Mouse (Mus musculus) hindbrain, postnatal 0 days (tissue): ENCODE results near the gene Henmt1. TPM values are rescaled to one million over a fixed set of nuclear protein-coding genes. Genes with fewer than 3 reads are reported as not detected.

Experiments used
- ATAC-seq: fragments of 200-750 bp; cut with Nextera tagmentation; 2 replicates; pipeline ENCODE4 v1.8.0; 2017; ENCODE audit warnings: mild to moderate bottlenecking, moderate TSS enrichment, moderate library complexity
- DNase-seq: peaks from one replicate; pipeline ENCODE4 v3.0.0-alpha.2; 2015; ENCODE audit warnings: low spot score
- H3K27ac ChIP-seq: fragments of 300-500 bp; sonication (generic); 2 replicates; pipeline ENCODE4 v1.5.1; 2014; ENCODE audit warnings: mild to moderate bottlenecking
- H3K27me3 ChIP-seq: fragments of 300-500 bp; sonication (generic); 2 replicates; pipeline ENCODE4 v1.6.1; 2014; ENCODE audit warnings: low read length, mixed read lengths; ENCODE audit not compliant: insufficient read depth
- H3K36me3 ChIP-seq: fragments of 300-500 bp; sonication (generic); 2 replicates; pipeline ENCODE4 v1.6.1; 2014; ENCODE audit warnings: low read length, mixed read lengths; ENCODE audit not compliant: insufficient read depth
- H3K4me1 ChIP-seq: fragments of 300-500 bp; sonication (generic); 2 replicates; pipeline ENCODE4 v1.6.1; 2014; ENCODE audit warnings: antibody characterized with exemption, low read length, mixed read lengths; ENCODE audit not compliant: insufficient read depth
- H3K4me2 ChIP-seq: fragments of 300-500 bp; sonication (generic); 2 replicates; pipeline ENCODE4 v1.6.1; 2014; ENCODE audit warnings: low read depth, mild to moderate bottlenecking, low read length, moderate library complexity, mixed read lengths
- H3K4me3 ChIP-seq: fragments of 300-500 bp; sonication (generic); 2 replicates; pipeline ENCODE4 v1.5.1; 2014; ENCODE audit warnings: low read length
- H3K9ac ChIP-seq: fragments of 300-500 bp; sonication (generic); replicated peaks from 2 replicates; pipeline ENCODE4 v1.6.1; 2014; ENCODE audit warnings: mild to moderate bottlenecking, low read length, moderate library complexity, mixed read lengths
- H3K9me3 ChIP-seq: fragments of 300-500 bp; sonication (generic); 2 replicates; pipeline ENCODE4 v1.6.1; 2016; ENCODE audit warnings: low read length, mixed read lengths
- CTCF ChIP-seq: IDR thresholded peaks from 2 replicates; pipeline ENCODE4 v1.5.1; 2016; ENCODE audit warnings: antibody characterized with exemption, control low read depth, low read depth
- WGBS: fragments of 180-500 bp; shearing (Covaris S2); extraction: QIAGEN DNeasy Blood & Tissue Kit; methylation state at CpG from one replicate; pipeline ENCODE4 v1.1.7; 2014; 5-methylcytosine and 5-hydroxymethylcytosine counted together
- polyA plus RNA-seq: library from polyadenylated mRNA; unstranded; fragments of >200 nt; fragmentation: Nextera tagmentation; extraction: Ambion mirVana; gene quantifications from 2 replicates; pipeline ENCODE4 v1.2.1, GENCODE M21; 2015
- total RNA-seq: library from RNA; depleted of rRNA; stranded (reverse); fragments of >200 nt; gene quantifications from 2 replicates; pipeline ENCODE4 v1.2.3, GENCODE M21; 2014; rRNA removed

Gene Henmt1
- total and polyA plus RNA-seq, 2 experiments from 2014 or later: 2.0 to 2.2 TPM

DNA sequence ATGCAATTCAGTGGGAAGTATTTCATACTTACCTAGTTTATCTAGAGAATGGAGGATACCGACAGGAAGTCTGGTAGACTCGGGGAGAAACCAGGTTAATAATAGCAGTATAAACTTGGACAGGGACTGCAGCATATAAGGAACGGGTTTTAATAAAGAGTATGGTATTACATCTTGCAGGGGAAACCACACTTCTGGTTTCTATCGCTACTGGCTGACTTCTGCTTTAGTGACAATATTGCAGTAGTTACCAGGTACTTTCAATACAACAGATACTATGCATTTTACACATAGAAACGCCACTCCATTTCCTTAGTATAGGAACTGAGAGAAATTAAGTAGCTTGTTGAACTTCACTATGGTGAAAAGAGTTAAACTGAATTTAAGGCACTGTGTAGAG is 68.5 kb downstream of the Henmt1 start:
- no peak overlapping the region for H3K4me3 ChIP-seq
- no peak overlapping the region for H3K4me2 ChIP-seq
- WGBS: 92% methylated on average over 5 of the region's 5 CpGs
- no peaks in the 10 kb centered on the region for H3K27me3 ChIP-seq
- no peaks in the 10 kb centered on the region for H3K36me3 ChIP-seq
- H3K9me3 ChIP-seq: no peaks in the 10 kb centered on the region
- no peaks in the 10 kb centered on the region for H3K4me1 ChIP-seq
- ATAC-seq (no peak), DNase-seq (no peak)
- no peak overlapping the region for H3K9ac ChIP-seq
- no peak overlapping the region for H3K27ac ChIP-seq
- no peak for TF ChIP-seq CTCF

Other genes with a start within 250 kb of the Henmt1 start
- gene Gpsm2, start 217.6 kb upstream of the Henmt1 start, total RNA-seq: 12.9 and 13.5 TPM in 2 replicates
- gene Gpsm2, start 217.6 kb upstream of the Henmt1 start, polyA plus RNA-seq: 16.8 and 18.0 TPM in 2 replicates
- gene Aknad1, start 200.2 kb upstream of the Henmt1 start, total RNA-seq: not detected in 2 replicates
- gene Aknad1, start 200.2 kb upstream of the Henmt1 start, polyA plus RNA-seq: not detected in 2 replicates
- gene Stxbp3, start 99.3 kb upstream of the Henmt1 start, total RNA-seq: 7.6 and 34.3 TPM in 2 replicates
- gene Stxbp3, start 99.3 kb upstream of the Henmt1 start, polyA plus RNA-seq: 13.4 and 17.1 TPM in 2 replicates
- gene Fndc7, start 49.9 kb upstream of the Henmt1 start, total RNA-seq: 0.14 and 0.16 TPM in 2 replicates
- 0.06 TPM in 1 of 2 replicates, not detected in the other for gene Fndc7, start 49.9 kb upstream of the Henmt1 start, polyA plus RNA-seq
- gene Prpf38b, start 28.1 kb upstream of the Henmt1 start, total RNA-seq: 23.8 and 26.7 TPM in 2 replicates
- 39.4 and 41.8 TPM in 2 replicates for gene Prpf38b, start 28.1 kb upstream of the Henmt1 start, polyA plus RNA-seq
- gene Gm9857, start 572 bp downstream of the Henmt1 start, total RNA-seq: not detected in 2 replicates
- 0.54 TPM in 1 of 2 replicates, not detected in the other for gene Gm9857, start 572 bp downstream of the Henmt1 start, polyA plus RNA-seq
- 64.4 and 69.4 TPM in 2 replicates for gene Fam102b, start 87.7 kb downstream of the Henmt1 start, total RNA-seq
- 22.5 and 23.7 TPM in 2 replicates for gene Fam102b, start 87.7 kb downstream of the Henmt1 start, polyA plus RNA-seq
- gene Slc25a54, start 140.6 kb downstream of the Henmt1 start, total RNA-seq: not detected in 2 replicates
- gene Slc25a54, start 140.6 kb downstream of the Henmt1 start, polyA plus RNA-seq: not detected in 2 replicates
- 3.0 TPM in 2 replicates for gene Slc25a24, start 183.3 kb downstream of the Henmt1 start, total RNA-seq
- 3.1 and 3.4 TPM in 2 replicates for gene Slc25a24, start 183.3 kb downstream of the Henmt1 start, polyA plus RNA-seq